Mouse (Mus musculus) embryonic facial prominence, embryonic 10.5 days (tissue): ENCODE results near the gene Coq10a. TPM values are rescaled to one million over a fixed set of nuclear protein-coding genes. Genes with fewer than 3 reads are reported as not detected.
A peak's percentile ranks its signal among the peaks of the same experiment; 100 is the strongest.

ENCODE experiments used
- DNase-seq: peaks from one replicate; pipeline ENCODE4 v3.0.0-alpha.2; 2017; ENCODE audit warnings: low spot score
- H3K27ac ChIP-seq: fragments of 300-500 bp; sonication (generic); replicated peaks from 2 replicates; pipeline ENCODE4 v1.5.1; 2016; ENCODE audit warnings: mild to moderate bottlenecking
- H3K27me3 ChIP-seq: fragments of 300-500 bp; sonication (generic); replicated peaks from 2 replicates; pipeline ENCODE4 v1.6.1; 2016; ENCODE audit warnings: low read depth, mild to moderate bottlenecking; ENCODE audit not compliant: poor library complexity, severe bottlenecking
- H3K36me3 ChIP-seq: fragments of 300-500 bp; sonication (generic); replicated peaks from 2 replicates; pipeline ENCODE4 v1.6.1; 2016; ENCODE audit warnings: mild to moderate bottlenecking, moderate library complexity
- H3K4me1 ChIP-seq: fragments of 300-500 bp; sonication (generic); 2 replicates; pipeline ENCODE4 v1.6.1; 2016
- H3K4me3 ChIP-seq: fragments of 300-500 bp; sonication (generic); 2 replicates; pipeline ENCODE4 v1.5.1; 2016; ENCODE audit warnings: mild to moderate bottlenecking, moderate library complexity
- H3K9me3 ChIP-seq: fragments of 300-500 bp; sonication (generic); 2 replicates; pipeline ENCODE4 v1.6.1; 2016; ENCODE audit warnings: mild to moderate bottlenecking
- WGBS: fragments of 180-500 bp; shearing (Covaris S2); methylation state at CpG from one replicate; pipeline ENCODE4 v1.1.7; 2016; 5-methylcytosine and 5-hydroxymethylcytosine counted together
- polyA plus RNA-seq: library from polyadenylated mRNA; unstranded; fragments of >200 nt; fragmentation: Nextera tagmentation; extraction: Ambion mirVana; gene quantifications from 2 replicates; pipeline ENCODE4 v1.2.1, GENCODE M21; 2016

The Coq10a gene
- polyA plus RNA-seq, 1 experiment from 2014 or later, result 9.5 TPM

DNA sequence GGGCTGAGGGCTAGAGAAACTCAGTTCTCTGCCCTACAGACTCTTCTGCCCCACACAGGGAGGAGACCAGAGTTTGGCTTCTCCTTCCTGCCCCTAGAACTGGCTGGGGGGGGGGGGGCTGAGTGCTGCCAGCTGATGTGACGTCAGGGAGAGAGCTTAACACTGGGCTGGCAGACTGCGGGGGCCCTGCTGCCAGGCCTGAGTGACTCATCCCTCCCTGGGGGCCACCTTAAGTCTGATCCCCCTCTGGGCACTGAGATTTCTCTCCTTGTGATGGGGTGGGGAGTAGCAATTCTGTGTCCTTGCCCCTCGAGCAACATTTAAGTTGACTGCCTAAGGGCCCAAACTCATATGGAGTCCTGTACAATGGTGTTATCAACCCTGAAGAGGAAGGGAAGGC lies 9.7 kb upstream of the Coq10a start:
- peak overlapping the region; percentile 35; the same call in 1 of the 2 replicates for H3K27ac ChIP-seq
- H3K4me1 ChIP-seq, result peaks cover 32% of the 10 kb centered on the region
- peaks cover 54% of the 10 kb centered on the region for H3K36me3 ChIP-seq
- no peak for DNase-seq
- 78% methylated on average over 3 of the region's 3 CpGs for WGBS
- no peaks in the 10 kb centered on the region for H3K27me3 ChIP-seq
- no peaks in the 10 kb centered on the region for H3K9me3 ChIP-seq
- H3K4me3 ChIP-seq, result peak overlapping the region; percentile 78

DNA sequence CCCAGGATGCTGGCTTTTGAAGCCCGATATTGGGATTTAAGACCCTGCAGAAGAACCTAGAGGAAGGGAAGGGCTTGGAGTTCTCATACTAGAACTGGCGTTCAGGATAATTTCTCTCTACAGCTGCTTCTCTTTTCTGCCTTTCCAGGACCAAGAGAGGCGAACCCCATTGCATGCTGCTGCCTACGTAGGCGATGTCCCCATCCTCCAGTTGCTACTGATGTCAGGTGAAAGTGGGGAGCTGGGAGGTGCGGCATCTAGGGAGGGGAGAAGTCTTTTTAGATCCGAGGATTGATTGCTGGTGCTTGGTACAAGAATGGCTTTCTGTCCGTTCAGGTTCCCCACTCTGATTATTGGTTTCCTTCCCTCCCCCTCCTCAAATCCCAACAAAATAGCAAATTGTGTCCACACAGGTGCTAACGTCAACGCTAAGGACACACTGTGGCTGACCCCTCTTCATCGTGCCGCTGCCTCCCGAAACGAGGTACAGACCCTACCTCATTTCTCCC lies 9.2 kb upstream of the Coq10a start:
- Histone ChIP-seq H3K9me3 (no peaks in the 10 kb centered on the region), H3K27ac (peak overlapping the region; percentile 99), H3K4me1 (peaks cover 32% of the 10 kb centered on the region), H3K36me3 (peaks cover 50% of the 10 kb centered on the region), H3K4me3 (peak overlapping the region; percentile 78), H3K27me3 (no peaks in the 10 kb centered on the region)
- WGBS, result 57% methylated on average over 14 of the region's 14 CpGs
- no peak for DNase-seq

DNA sequence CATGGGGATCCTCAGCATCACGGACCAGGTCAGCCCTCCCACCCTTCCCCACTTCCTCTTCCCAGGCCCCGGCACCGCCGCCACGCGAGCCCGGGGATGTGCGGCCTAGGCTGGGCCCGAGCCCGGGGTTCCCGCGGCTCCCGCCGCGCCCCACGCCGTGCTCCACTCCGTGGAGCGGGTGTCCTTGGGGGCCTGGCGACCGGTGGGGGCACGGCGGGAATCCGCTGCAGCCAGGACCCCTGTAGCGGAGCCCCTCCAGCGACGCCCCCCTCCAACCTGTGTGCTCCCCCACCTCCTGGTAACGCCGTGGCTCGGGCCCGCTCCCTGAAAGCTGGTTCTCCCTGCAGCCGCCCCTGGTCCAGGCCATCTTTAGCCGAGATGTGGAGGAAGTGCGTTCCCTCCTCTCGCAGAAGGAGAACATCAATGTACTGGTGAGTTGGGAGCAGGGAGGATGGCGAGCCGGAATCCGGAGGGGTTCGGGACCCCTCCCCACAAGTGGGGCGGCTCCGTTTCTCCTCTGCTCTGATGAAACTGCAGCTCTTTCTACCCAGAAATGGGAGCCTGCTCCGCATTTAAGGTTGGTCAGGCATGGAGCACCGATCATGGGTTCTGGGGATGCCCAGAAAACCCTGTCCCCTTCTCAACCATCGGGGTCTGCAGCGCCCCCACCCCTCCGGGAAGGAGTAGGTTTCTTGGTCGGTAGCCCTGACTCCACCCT lies 8.6 kb upstream of the Coq10a start:
- no peaks in the 10 kb centered on the region for H3K27me3 ChIP-seq
- H3K27ac ChIP-seq, result peak overlapping the region; percentile 99
- H3K9me3 ChIP-seq, result no peaks in the 10 kb centered on the region
- DNase-seq, result peak; percentile 81
- peaks cover 43% of the 10 kb centered on the region for H3K36me3 ChIP-seq
- H3K4me3 ChIP-seq, result peak overlapping the region; percentile 78
- under 1% methylated on average over 47 of the region's 47 CpGs for WGBS
- peaks cover 32% of the 10 kb centered on the region for H3K4me1 ChIP-seq

DNA sequence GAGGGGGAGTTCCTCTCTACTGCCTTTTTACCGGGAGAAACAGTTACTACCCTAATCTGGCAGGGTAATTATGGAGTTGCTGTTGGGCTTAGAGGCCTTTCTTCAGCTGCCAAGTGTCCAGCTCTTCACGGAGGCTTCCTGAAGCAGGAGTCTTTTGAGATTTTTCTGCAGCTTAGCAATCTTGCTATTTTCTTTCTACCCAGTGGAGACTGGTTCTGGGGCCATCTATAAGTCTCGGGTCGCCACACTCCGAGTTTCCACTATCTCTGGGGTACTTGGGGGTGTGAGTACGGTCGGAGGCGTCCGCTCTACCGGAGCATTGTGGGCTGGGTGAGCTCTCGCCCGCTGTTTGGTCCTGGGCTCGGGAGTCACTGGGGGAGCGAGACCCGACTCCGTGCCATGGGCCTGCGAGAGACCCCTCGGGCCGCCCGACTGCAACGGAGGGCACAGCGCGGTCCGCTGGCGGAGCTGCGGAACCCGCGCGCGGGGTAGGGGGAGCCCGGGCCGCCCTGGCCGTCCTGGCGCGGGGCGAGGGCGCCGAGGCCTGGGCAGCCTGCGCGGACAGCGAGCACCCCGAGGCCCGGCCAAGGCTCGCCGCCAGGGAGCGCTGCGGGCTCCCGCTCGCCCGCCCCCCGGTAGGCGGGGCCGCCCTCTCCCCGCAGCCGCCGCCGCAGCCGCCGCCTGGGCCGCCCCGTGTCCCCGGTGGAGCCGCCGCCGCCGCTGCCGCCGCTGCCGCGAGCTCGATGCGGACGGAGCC lies 7.8 kb upstream of the Coq10a start, which contains the start of gene Ankrd52:
Gene Ankrd52 (plus strand): TSS at position 661 of the 757 bp plus-strand sequence.
- Histone ChIP-seq H3K36me3 (peaks cover 36% of the 10 kb centered on the region), H3K9me3 (no peaks in the 10 kb centered on the region), H3K27me3 (no peaks in the 10 kb centered on the region), H3K4me1 (peaks cover 32% of the 10 kb centered on the region), H3K27ac (peak within 1 kb of the TSS; percentile 99), H3K4me3 (peak within 1 kb of the TSS; percentile 78)
- WGBS, result under 1% methylated on average over 73 of the region's 73 CpGs
- peak; percentile 89 for DNase-seq

DNA sequence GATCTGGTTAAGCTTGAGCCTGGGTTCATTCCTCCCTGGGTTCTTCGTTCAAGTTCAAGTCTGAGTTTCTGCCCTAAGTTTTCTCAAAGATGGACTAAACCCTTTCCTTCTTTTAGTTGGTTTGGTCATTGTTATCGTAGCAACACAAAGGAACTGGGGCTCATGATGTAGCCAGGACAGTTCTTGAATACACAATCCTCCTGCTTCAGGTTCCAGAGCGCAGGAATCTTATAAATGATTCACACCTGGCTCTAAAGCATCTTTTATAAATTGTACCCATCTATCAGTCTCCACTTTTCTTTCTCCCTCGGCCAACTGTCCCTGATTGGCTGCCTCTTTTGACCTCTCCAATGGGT lies 7.3 kb upstream of the Coq10a start:
- no peak for DNase-seq
- H3K4me3 ChIP-seq, result peak overlapping the region; percentile 78
- no peaks in the 10 kb centered on the region for H3K27me3 ChIP-seq
- no peaks in the 10 kb centered on the region for H3K9me3 ChIP-seq
- 50% methylated on average over 4 of the region's 4 CpGs for WGBS
- H3K4me1 ChIP-seq, result peaks cover 32% of the 10 kb centered on the region
- peak overlapping the region; percentile 99 for H3K27ac ChIP-seq
- peaks cover 30% of the 10 kb centered on the region for H3K36me3 ChIP-seq

DNA sequence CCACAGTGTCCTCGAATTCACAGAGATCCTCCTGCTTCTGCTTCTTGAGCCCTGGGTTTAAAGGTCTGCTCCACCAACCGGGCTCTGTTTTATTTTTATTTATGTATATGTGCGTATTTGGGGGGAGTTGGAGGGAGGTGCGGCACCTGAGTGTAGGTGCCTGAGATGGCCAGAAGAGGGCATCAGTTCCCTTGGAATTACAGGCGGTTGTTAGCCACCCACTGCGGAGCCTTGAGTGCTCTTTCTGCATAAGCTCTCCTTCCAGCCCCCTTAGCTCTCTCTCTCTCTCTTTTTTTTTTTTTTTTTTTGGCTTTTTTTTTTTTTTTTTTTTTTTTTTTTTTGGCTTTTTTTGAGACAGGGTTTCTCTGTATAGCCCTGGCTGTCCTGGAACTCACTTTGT lies 5.6 kb upstream of the Coq10a start:
- H3K27me3 ChIP-seq, result no peaks in the 10 kb centered on the region
- H3K4me1 ChIP-seq, result peaks cover 32% of the 10 kb centered on the region
- H3K4me3 ChIP-seq, result no peak overlapping the region
- no peak overlapping the region for H3K27ac ChIP-seq
- WGBS, result 78% methylated on average over 6 of the region's 6 CpGs
- no peak for DNase-seq
- H3K36me3 ChIP-seq, result peaks cover 14% of the 10 kb centered on the region
- H3K9me3 ChIP-seq, result no peaks in the 10 kb centered on the region

DNA sequence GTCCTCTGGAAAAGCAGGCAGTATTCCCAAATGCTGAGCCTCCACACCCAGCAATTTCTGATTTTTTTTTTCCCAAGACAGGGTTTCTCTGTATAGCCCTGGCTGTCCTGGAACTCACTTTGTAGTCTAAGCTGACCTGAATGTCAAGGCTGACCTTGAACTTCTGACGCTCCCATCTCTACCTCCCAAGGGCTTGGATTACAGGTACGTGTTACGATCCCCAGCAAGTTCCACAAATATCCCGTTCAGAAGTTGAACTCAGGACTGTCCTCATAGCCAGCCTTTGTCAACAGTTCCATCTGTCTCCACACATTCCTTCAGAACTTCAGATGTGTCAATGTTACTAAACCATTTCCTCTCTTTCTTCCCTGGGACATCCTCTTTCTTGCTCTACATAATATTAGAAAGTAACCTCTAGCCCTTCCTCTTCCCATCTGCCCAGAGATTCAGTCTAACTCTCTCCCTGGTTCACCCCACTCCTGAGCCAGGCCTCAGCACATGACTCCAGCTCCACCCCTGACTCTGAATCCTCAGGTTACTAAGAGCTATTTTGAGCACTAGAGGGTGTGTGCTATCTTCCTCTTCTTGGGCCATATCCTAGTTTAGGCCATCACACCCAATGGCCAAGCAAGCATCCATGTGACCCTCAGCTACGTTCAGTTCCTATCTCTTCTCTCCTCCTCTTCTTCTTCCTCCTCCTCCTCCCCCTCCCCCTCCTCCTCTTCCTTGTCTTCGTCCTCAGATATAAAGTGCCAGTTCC lies 4.4 kb upstream of the Coq10a start:
- Histone ChIP-seq H3K4me1 (peaks cover 26% of the 10 kb centered on the region), H3K36me3 (peaks cover 1% of the 10 kb centered on the region), H3K4me3 (no peak overlapping the region), H3K27me3 (no peaks in the 10 kb centered on the region), H3K9me3 (no peaks in the 10 kb centered on the region), H3K27ac (no peak overlapping the region)
- WGBS, result 84% methylated on average over 6 of the region's 6 CpGs
- no peak for DNase-seq

DNA sequence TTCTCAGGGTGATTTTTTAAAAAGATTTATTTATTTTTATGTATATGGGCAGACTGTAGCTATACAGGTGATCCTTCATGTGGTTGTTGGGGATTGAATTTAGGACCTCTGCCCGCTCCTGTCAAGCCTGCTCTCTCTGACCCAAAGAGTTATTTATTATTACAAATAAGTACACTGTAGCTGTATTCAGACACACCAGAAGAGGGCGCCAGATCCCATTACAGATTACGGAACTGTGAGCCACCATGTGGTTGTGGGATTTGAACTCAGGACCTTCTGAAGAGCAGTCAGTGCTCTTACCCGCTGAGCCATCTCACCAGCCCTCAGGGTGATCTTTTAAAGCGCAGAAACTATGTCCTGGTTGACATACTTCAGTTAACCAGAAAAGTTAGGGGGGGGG lies 3.3 kb upstream of the Coq10a start:
- no peak overlapping the region for H3K4me3 ChIP-seq
- no peaks in the 10 kb centered on the region for H3K27me3 ChIP-seq
- no peaks in the 10 kb centered on the region for H3K9me3 ChIP-seq
- DNase-seq, result no peak
- whole genome bisulfite sequencing, result 82% methylated on average over 5 of the region's 5 CpGs
- no peak overlapping the region for H3K27ac ChIP-seq
- no peaks in the 10 kb centered on the region for H3K36me3 ChIP-seq
- peaks cover 27% of the 10 kb centered on the region for H3K4me1 ChIP-seq

DNA sequence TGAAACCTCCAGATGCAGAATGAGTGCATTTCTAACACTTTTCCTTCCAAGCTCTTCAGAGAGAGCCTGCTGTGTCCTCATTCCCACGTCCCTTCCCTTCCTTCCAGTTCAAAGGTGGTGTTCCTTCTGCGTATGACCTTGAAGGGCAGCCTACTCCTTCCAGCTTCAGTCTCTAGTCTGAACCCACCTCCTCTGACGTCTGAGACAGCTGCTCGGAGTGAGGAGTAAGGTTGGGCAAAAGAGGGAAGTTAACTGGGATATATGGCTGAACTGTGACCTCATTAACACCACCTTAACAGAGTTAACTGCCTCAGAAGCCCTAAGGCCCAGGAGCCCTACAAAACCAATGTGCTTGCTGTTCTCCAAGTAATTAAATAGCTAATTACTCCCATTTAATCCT lies 1.8 kb upstream of the Coq10a start:
- WGBS, result 58% methylated on average over 4 of the region's 4 CpGs
- H3K9me3 ChIP-seq, result no peaks in the 10 kb centered on the region
- H3K4me1 ChIP-seq, result peaks cover 15% of the 10 kb centered on the region
- H3K4me3 ChIP-seq, result no peak overlapping the region
- no peak for DNase-seq
- H3K27ac ChIP-seq, result no peak overlapping the region
- peaks cover 6% of the 10 kb centered on the region for H3K36me3 ChIP-seq
- H3K27me3 ChIP-seq, result no peaks in the 10 kb centered on the region

DNA sequence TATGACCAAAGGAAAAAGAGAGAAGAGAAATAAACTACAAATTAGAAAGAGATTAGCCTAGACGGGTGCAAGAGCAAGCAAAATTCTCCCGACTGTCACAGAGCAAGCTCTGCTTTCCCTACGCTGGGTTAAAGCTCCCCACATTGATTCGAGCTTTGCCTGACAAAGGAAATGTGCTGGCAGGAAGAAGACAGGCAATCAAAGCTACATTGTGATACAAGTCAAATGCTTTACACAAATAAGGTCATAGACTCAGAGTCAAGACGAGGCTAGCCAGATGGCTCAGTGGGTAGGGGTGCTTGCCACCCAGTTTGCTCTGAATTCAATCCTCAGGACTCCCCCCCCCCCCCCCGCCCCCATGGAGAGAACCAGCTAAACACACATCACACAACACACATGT lies 1.2 kb upstream of the Coq10a start:
- no peak overlapping the region for H3K27ac ChIP-seq
- no peaks in the 10 kb centered on the region for H3K9me3 ChIP-seq
- peaks cover 15% of the 10 kb centered on the region for H3K4me1 ChIP-seq
- 67% methylated on average over 6 of the region's 6 CpGs for WGBS
- peaks cover 11% of the 10 kb centered on the region for H3K36me3 ChIP-seq
- DNase-seq, result no peak
- no peaks in the 10 kb centered on the region for H3K27me3 ChIP-seq
- H3K4me3 ChIP-seq, result no peak overlapping the region

DNA sequence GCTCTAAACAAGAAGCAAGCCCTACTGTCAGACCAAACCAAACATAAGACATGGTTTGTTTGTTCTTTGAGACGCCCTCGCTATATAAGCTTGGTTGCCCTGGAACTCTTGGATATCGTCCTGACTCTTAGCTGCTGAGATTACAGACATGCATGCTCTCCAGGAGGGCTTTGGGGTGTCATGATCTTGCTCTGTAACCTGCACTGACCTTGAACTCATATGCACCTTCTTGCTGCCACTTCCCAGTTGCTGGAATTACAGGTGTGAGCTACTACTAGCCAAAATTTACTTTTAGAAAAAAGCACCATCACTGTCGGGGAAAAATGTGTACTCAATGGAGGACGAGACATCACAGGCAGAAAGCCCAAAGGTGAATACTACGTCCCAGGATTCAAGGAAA lies 802 bp upstream of the Coq10a start:
- H3K27me3 ChIP-seq, result no peaks in the 10 kb centered on the region
- peak overlapping the region; percentile 79 for H3K4me3 ChIP-seq
- H3K27ac ChIP-seq, result peak overlapping the region; percentile 90
- peaks cover 16% of the 10 kb centered on the region for H3K36me3 ChIP-seq
- DNase-seq, result no peak
- peaks cover 15% of the 10 kb centered on the region for H3K4me1 ChIP-seq
- no peaks in the 10 kb centered on the region for H3K9me3 ChIP-seq
- 79% methylated on average over 6 of the region's 6 CpGs for WGBS

DNA sequence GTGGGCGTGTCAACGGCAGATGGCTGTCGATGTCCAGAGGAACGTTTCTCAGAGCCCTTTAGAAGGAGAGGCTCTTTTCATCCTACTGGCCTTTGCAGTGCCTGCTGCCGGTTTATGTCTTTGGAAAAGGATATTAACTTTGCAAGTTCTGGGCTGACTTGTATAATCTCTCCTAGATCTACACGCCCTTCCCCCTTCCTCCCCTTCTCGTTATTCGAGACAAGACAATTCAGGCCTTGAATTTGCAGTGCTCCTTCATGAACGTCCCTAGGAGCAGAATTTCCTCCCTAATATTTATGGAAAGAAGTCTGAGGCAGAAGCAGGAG lies 384 bp upstream of the Coq10a start:
- Histone ChIP-seq H3K27ac (peak overlapping the region; percentile 90), H3K27me3 (no peaks in the 10 kb centered on the region), H3K9me3 (no peaks in the 10 kb centered on the region), H3K4me1 (peaks cover 15% of the 10 kb centered on the region), H3K4me3 (peak overlapping the region; percentile 79), H3K36me3 (peaks cover 20% of the 10 kb centered on the region)
- DNase-seq, result no peak
- 9% methylated on average over 9 of the region's 9 CpGs for WGBS
